Comparison of ENCODE assay signal across 8 mouse cellular contexts in the genomic region with DNA sequence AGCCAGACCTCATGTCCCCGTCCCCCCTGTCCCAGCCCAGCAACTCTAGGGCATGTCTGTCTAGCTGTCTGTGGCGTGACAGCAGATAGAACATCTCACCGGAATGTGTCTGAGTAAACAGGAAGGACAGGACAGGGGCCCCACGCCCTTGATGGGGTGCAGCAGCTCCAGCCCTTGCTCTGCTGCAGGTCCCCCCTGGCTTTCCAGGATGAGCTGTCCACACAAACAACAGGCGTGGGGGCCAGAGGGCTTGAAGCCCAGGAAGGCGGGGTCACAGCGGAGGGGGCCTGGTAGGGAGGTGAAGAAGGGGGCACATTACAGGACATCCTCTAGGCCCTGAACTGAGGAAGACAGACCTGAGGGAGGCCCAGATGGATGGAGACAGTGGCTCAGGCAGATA. TPM values are rescaled to one million over a fixed set of nuclear protein-coding genes. Genes with fewer than 3 reads are reported as not detected.
DNase-seq lines count a peak whose midpoint lies in the region; ATAC-seq and TF ChIP-seq lines count a peak whose summit lies in the region.

No protein-coding gene starts in this region.

- 0 out of 2 replicates have a peak overlapping the region, but pooled peaks have one; percentile 11 for H3K4me2 ChIP-seq in stomach, postnatal 0 days (replicated peaks; ENCODE audit: low read depth)

- no peak for TF ChIP-seq EP300 in stomach, postnatal 0 days (optimal IDR thresholded peaks at IDR 0.05)

- no peak overlapping the region for H3K4me3 ChIP-seq in cerebellum, adult 2 months (replicated peaks; ENCODE audit: insufficient read depth, low read depth, low read length)
- no peak overlapping the region for H3K4me3 ChIP-seq in spleen, adult 2 months (ENCODE audit: extremely low read depth, insufficient read depth, insufficient read length)
- H3K4me3 ChIP-seq in stomach, postnatal 0 days (ENCODE audit: low read depth, low read length), result no peak overlapping the region

- no peak for TF ChIP-seq POLR2A in cerebellum, adult 2 months (IDR thresholded peaks at IDR 0.05; ENCODE audit: borderline replicate concordance, insufficient read depth, low read length)
- no peak for TF ChIP-seq POLR2A in spleen, adult 2 months (IDR thresholded peaks at IDR 0.05; ENCODE audit: low read depth, low read length)

- H3K36me3 ChIP-seq in spleen, adult 2 months (ENCODE audit: control insufficient read depth, insufficient read depth, low read length), result peaks cover 35% of the 10 kb centered on the region
- peaks cover 12% of the 10 kb centered on the region for H3K36me3 ChIP-seq in stomach, postnatal 0 days (ENCODE audit: control insufficient read depth, insufficient read depth, low read length)

- peak; percentile 23; the same call in 1 of the 2 replicates for ATAC-seq in stomach, postnatal 0 days (ENCODE audit: low FRiP score, low TSS enrichment)
- no peak for ATAC-seq in frontal cortex, adult (ENCODE audit: low TSS enrichment)

- no peaks in the 10 kb centered on the region for H3K9me3 ChIP-seq in stomach, postnatal 0 days (ENCODE audit: control insufficient read depth, low read length)

- peaks cover 6% of the 10 kb centered on the region; the same call in 1 of the 2 replicates for H3K4me1 ChIP-seq in cerebellum, adult 2 months (ENCODE audit: control insufficient read depth, insufficient read depth, low read length)
- no peaks in the 10 kb centered on the region; the same call in 1 of the 2 replicates for H3K4me1 ChIP-seq in spleen, adult 2 months (ENCODE audit: control insufficient read depth, insufficient read depth, insufficient read length)
- H3K4me1 ChIP-seq in stomach, postnatal 0 days (replicated peaks; ENCODE audit: control insufficient read depth, insufficient read depth), result no peaks in the 10 kb centered on the region; the same call in 1 of the 2 replicates

- no peak overlapping the region for H3K27ac ChIP-seq in cerebellum, adult 2 months (ENCODE audit: insufficient read depth, low read length)
- peak overlapping the region; percentile 10; the same call in 1 of the 2 replicates for H3K27ac ChIP-seq in spleen, adult 2 months (ENCODE audit: insufficient read depth, low read length)
- peak overlapping the region; percentile 86 for H3K27ac ChIP-seq in stomach, postnatal 0 days (replicated peaks)

- no peaks in the 10 kb centered on the region for H3K27me3 ChIP-seq in cerebellum, adult 2 months (ENCODE audit: control insufficient read depth, insufficient read depth, low read length)
- no peaks in the 10 kb centered on the region for H3K27me3 ChIP-seq in spleen, adult 2 months (ENCODE audit: control insufficient read depth, insufficient read depth, low read length)
- H3K27me3 ChIP-seq in stomach, postnatal 0 days (ENCODE audit: control insufficient read depth, insufficient read depth, low read length), result peaks cover 2% of the 10 kb centered on the region; the same call in 1 of the 2 replicates

- DNase-seq in cerebellum, adult 9-11 months, result peak; percentile 18
- DNase-seq in cerebellum, adult 2 months, result no peak
- DNase-seq in spleen, adult 2 months (ENCODE audit: low read depth in 1 of 2, low spot score in 2 of 2), result no peak
- no peak for DNase-seq in spleen, adult 18-20 months
- DNase-seq in kidney, postnatal 25 days, result peak; percentile 76 to 92
- DNase-seq in stomach, postnatal 0 days (ENCODE audit: low spot score), result no peak
- no peak for DNase-seq in cerebellum, postnatal 25 days

- TF ChIP-seq CTCF in cerebellum, adult 2 months (IDR thresholded peaks at IDR 0.05; ENCODE audit: borderline replicate concordance, insufficient read depth, low read depth, low read length), result no peak
- no peak for TF ChIP-seq CTCF in spleen, adult 2 months (IDR thresholded peaks at IDR 0.05; ENCODE audit: extremely low read depth, insufficient read depth, insufficient read length, insufficient replicate concordance)
- no peak for TF ChIP-seq CTCF in stomach, postnatal 0 days (IDR thresholded peaks at IDR 0.05; ENCODE audit: low read depth)

- 71% methylated on average over 7 of the region's 7 CpGs for WGBS in cerebellum, adult 2 months
- 80% methylated on average over 7 of the region's 7 CpGs for WGBS in spleen, adult 2 months
- 39% methylated on average over 7 of the region's 7 CpGs for WGBS in stomach, postnatal 0 days

- H3K9ac ChIP-seq in stomach, postnatal 0 days (ENCODE audit: low read length), result peak overlapping the region; percentile 23; the same call in 1 of the 2 replicates

RNA-seq across cellular contexts. Expression of a gene that starts 8.2 kb away (rescaled TPM):
- polyA plus RNA-seq in cerebellum, adult 2 months (2012; rRNA removed), result 61.4 and 69.4 TPM in 2 replicates
- polyA plus RNA-seq in spleen, adult 2 months (2012; rRNA removed), result 76.4 and 102 TPM in 2 replicates
- polyA plus RNA-seq in stomach, postnatal 0 days (2015; fragmentation: Nextera tagmentation; extraction: Ambion mirVana), result 35.4 and 39.3 TPM in 2 replicates

RNA-seq across cellular contexts. Expression of a gene that starts 10.6 kb away (rescaled TPM):
- 7.4 and 8.5 TPM in 2 replicates for polyA plus RNA-seq in cerebellum, adult 2 months (2012; rRNA removed)
- polyA plus RNA-seq in spleen, adult 2 months (2012; rRNA removed), result 1.4 and 1.6 TPM in 2 replicates
- polyA plus RNA-seq in stomach, postnatal 0 days (2015; fragmentation: Nextera tagmentation; extraction: Ambion mirVana), result 12.4 and 12.8 TPM in 2 replicates

RNA-seq across cellular contexts. Expression of a gene that starts 15.2 kb away (rescaled TPM):
- 1.6 and 1.8 TPM in 2 replicates for polyA plus RNA-seq in cerebellum, adult 2 months (2012; rRNA removed)
- 34.1 and 34.4 TPM in 2 replicates for polyA plus RNA-seq in spleen, adult 2 months (2012; rRNA removed)
- polyA plus RNA-seq in stomach, postnatal 0 days (2015; fragmentation: Nextera tagmentation; extraction: Ambion mirVana), result 1.9 and 2.4 TPM in 2 replicates

RNA-seq across cellular contexts. Expression of a gene that starts 25.8 kb away (rescaled TPM):
- polyA plus RNA-seq in cerebellum, adult 2 months (2012; rRNA removed), result 194 and 222 TPM in 2 replicates
- polyA plus RNA-seq in spleen, adult 2 months (2012; rRNA removed), result 9.5 and 9.9 TPM in 2 replicates
- polyA plus RNA-seq in stomach, postnatal 0 days (2015; fragmentation: Nextera tagmentation; extraction: Ambion mirVana), result 0.44 and 0.67 TPM in 2 replicates

RNA-seq across cellular contexts. Expression of a gene that starts 26.9 kb away (rescaled TPM):
- 57.3 and 66.9 TPM in 2 replicates for polyA plus RNA-seq in cerebellum, adult 2 months (2012; rRNA removed)
- polyA plus RNA-seq in spleen, adult 2 months (2012; rRNA removed), result 31.7 and 36.3 TPM in 2 replicates
- 16.5 and 18.7 TPM in 2 replicates for polyA plus RNA-seq in stomach, postnatal 0 days (2015; fragmentation: Nextera tagmentation; extraction: Ambion mirVana)

Comparison
In these comparisons a context has a peak if more than half of its experiments do, and no peak if none do; other contexts are left out.
1. DNase-seq: peak in cerebellum, adult 9-11 months (single experiment) and kidney, postnatal 25 days (2 of 2); none in cerebellum, adult 2 months (0 of 2), spleen, adult 2 months (0 of 2), spleen, adult 18-20 months (0 of 2), stomach, postnatal 0 days (single experiment) and cerebellum, postnatal 25 days (0 of 2).
2. RNA of a gene that starts 15.2 kb away (polyA plus RNA-seq): 34.1 to 34.4 TPM in spleen, adult 2 months; 1.9 to 2.4 TPM in stomach, postnatal 0 days and 1.6 to 1.8 TPM in cerebellum, adult 2 months; every median in the first group is over 10 times any median in the second.